Mouse (Mus musculus): ENCODE measurements around the gene Kcnj15.

Kcnj15 gene

GRCm38 (mm10) chr16:95292843-95293505, 35.6 kb downstream of the Kcnj15 start:
- no peak for DNase-seq (ENCODE audit: low read depth, low spot score)

DNA sequence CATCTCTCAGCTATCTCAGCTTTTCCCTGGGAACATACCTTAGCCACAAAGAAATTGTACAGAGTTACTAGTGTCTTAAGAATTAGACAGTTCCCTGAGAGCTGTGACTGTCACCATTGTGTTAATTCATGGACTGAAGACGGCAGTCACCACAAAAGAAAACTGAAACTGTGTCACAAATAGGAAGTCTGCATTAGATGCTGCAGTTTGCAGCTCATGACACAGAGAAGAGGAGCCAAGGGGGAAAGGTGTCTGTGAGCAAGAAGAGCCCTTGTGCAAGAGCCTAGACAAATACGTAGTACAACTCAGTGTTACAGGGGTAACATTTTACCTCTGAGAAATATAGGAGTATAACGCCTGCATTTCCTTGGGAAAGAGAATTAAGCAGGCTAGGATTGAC, 40.3 kb downstream of the Kcnj15 start:
- no peak for DNase-seq (ENCODE audit: low read depth, low spot score)

- DNase-seq (ENCODE audit: low read depth, low spot score): no peak
Observed at GRCm38 (mm10) chr16:95301667-95302066, 44.3 kb downstream of the Kcnj15 start.

DNA sequence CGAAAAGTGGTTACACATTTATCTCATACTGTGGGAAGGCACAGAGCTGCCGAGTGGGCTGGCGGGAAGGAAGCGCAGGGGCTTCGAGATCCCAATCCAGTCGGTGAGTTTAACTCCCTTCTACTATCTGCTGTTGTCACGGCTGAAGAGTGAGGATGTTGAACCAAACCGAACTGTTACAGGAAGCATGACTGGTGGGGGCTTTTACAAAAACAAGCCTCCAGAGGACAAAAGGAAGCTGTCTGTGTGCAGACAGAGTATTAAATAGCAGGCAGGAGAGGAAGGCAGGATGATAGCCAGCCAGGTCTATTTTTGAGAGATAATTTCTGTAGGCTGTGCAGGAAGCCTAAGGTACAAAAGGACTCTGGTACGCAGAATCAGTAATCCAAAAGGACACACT, 46.3 kb downstream of the Kcnj15 start:
- no peak for DNase-seq (ENCODE audit: low read depth, low spot score)

DNA sequence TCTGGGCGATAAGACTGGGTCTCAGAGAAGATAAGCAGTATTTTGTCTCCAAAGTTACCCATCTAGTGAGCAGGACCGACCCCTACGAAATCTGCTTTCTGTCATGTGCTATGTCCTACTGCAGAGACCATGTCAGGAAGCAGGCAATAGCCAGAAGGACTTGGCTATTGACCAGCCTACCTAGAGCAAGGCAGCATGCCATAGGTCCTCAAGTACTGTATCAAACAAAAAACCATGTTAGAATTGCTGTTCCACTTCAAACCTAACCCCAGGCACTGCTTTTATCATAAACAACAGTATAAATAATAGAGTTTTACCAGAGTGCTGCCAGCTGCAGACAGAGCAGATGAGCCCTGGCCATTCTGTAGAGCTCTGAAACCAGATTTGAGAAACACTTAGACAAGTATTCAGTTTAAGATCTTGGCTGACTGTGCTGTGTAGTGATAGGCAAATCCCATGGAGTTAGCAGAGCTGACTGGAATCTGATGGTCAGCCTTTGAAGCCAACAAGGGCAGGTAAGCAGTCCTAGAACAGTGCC, 50.5 kb downstream of the Kcnj15 start:
- no peak for DNase-seq (ENCODE audit: low read depth, low spot score)

DNA sequence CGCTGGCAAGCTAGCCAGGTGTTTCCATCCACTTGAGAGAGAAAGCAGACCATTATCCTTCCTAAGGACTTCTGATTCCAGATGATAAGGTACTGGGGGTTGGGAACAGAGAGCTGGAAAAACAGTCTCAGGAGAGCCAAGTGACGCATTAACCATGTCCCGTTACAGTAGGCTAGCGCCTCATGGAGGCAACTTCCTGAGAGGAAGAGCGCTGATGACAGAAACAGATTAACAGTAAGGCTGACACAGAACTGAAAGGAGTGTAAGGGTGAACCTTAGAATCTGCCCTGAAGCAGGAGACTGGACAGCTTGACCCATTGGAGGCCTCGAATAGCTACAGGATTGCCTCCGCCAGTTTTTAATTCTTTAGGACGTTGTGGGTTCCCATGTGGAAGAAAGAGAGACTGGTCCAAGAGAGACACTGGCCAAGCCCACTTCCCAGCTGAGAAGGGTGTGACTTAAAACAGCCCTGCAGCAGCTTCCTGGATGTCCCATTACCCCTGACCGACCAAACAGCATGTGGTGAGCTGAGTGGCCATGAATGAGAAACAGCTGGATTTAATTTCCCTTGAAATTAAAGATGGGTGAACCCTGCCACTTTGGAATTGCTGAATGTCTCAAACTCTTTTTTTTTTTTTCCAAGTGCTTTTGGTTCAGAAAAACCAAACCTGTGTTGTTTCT, 64.7 kb downstream of the Kcnj15 start:
- peak; percentile 6 for DNase-seq (ENCODE audit: low read depth, low spot score)

GRCm38 (mm10) chr16:95332159-95332558, 74.8 kb downstream of the Kcnj15 start:
- DNase-seq (ENCODE audit: low read depth, low spot score): no peak

DNA sequence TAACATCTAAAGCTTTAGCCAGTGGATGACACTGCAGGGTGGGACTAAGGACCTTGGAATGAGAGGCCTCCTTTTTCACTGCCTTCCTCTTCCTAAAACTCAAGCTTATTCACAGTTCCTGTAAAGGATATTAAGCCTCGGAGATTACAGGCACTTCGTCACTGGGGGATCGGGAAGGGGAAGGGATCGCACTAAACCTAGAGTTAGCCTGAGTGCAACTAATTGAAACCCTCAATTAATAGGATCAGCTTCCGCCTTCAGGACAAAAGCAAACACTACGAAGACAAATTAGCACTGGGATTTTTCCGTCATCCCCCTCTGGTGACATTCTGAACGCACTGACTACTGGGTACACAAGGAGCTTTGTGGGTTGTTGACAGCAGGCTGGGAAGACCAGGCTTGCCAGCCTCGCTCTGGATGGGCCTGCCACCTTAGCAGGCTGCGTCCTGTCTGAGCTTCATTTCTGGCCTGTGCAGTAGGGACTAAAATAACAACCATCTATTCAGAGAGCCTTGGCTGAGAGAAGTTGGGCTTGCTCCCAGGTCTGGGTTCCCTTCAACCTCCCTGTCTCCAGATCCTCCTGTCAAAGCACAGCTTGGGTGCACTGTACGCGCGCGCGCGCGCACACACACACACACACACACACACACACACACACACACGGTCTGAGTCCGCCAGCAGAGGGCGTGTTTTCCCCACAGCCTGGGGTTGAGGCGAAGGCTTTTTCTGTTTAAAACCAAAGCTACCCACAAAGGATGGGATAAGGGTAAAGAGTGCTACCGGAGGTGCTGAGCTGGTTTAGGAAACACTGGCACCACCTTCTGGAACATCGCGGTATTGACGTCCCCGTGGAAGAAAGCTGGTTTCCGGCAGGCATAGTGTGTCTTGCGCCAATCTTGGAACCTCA, 83.8 kb downstream of the Kcnj15 start:
- DNase-seq (ENCODE audit: low read depth, low spot score): peak; percentile 90

GRCm38 (mm10) chr16:95342030-95342429, 84.7 kb downstream of the Kcnj15 start:
- peak; percentile 35 for DNase-seq (ENCODE audit: low read depth, low spot score)

- no peak for DNase-seq (ENCODE audit: low read depth, low spot score)
Observed at GRCm38 (mm10) chr16:95344961-95345360, 87.6 kb downstream of the Kcnj15 start.

DNA sequence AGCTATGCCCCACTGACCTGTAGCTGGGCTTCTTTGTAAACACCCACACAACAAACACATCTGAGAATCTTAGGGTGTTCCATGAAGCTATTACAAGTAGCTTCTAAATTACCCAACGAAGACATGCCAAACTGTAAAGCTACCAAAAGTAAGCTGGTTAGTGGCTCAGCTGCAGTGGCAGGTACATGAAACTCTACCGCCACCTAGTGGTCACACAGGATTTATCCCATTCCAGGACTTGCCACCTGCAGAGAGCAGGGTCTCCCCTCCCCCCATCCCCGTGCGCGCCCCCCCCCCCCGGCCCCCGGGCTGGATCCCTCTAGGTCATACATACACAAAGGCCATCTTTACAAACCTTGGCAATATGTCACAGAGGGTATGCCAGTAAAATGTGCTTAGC, 88.5 kb downstream of the Kcnj15 start:
- peak; percentile 75 for DNase-seq (ENCODE audit: low read depth, low spot score)

DNA sequence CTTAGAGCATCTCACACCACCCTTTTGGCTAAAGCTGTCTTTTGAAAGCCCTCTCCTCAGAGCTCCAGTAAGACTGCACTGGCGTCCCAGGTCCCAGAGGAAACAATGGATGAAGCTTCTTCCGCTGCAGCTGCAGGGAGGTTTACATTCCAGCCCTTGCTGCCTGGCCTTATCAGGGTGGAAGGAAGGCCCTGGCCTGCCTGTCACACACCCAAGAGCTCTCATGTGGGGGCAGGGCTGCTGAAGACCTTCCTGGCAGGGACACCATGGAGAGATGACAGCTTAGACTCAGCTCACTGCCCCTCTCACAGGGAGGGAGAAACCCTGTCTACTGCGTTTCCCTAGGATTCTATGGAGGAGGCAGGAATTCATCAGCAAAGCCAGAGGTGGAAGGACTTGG, 89.8 kb downstream of the Kcnj15 start:
- DNase-seq (ENCODE audit: low read depth, low spot score): no peak

DNA sequence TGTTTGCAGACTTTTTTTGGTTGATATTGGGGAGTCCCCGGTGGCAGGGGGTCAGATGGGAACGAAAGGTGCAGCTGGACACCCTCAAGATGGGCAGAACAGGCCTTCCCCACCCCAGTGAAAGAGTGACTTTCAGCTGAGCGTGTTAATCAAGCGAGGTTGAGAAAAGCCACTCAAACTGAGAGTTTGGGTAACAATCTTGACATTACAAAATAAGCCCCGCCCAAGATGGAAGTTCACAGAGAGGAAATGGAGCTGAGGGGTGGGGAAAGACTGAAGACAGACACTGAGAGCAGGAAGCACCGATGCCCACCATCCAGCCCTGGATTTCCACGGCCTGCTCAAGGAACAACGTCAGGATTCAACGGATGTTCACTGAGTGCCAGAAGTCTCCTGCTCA, 91.2 kb downstream of the Kcnj15 start:
- no peak for DNase-seq (ENCODE audit: low read depth, low spot score)

- no peak for DNase-seq (ENCODE audit: low read depth, low spot score)
Observed at GRCm38 (mm10) chr16:95349344-95349743, 92.0 kb downstream of the Kcnj15 start.

GRCm38 (mm10) chr16:95349745-95350144, 92.4 kb downstream of the Kcnj15 start:
- no peak for DNase-seq (ENCODE audit: low read depth, low spot score)

Data from ZHBTc4 (cell line).